Mouse (Mus musculus): ENCODE results near the gene Dhcr7.

DNA sequence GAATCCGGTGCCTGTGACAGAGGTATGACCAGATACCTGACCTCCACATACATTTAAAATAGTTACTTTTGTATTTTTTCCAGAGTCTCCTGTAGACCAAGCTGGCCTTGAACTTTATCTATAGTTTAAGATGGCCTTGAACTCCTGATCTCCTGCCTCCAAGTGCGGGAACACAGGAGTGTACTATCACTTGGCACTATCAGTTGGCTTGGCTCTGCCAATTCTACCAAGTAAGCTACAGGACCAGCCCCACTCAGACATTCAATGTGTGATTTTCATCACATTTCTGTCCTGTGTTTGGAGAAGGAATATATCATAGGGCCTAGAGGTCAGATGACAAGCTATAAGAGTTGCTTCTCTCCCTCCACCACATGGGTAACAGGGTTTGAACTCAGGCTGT, 11.4 kb downstream of the Dhcr7 start:
- TF ChIP-seq USF1 (IDR thresholded peaks at IDR 0.05; ENCODE audit: low read depth) (no peak), POLR2A (IDR thresholded peaks at IDR 0.05; ENCODE audit: insufficient read length, low read depth) (no peak), MAX (IDR thresholded peaks at IDR 0.05; ENCODE audit: low read depth) (no peak), POLR2AphosphoS2 (IDR thresholded peaks at IDR 0.05; ENCODE audit: insufficient read length, low read depth) (no peak), E2F4 (IDR thresholded peaks at IDR 0.05; ENCODE audit: insufficient read depth) (no peak), TCF12 (IDR thresholded peaks at IDR 0.05; ENCODE audit: insufficient read depth, poor library complexity, severe bottlenecking) (no peak), CEBPB (IDR thresholded peaks at IDR 0.05; ENCODE audit: insufficient read depth, poor library complexity, severe bottlenecking) (no peak), MYOD1 (IDR thresholded peaks at IDR 0.05; ENCODE audit: control insufficient read depth in 1 of 3, insufficient read length in 2 of 3, low read depth in 2 of 3) (no peak), MYOG (IDR thresholded peaks at IDR 0.05; ENCODE audit: control insufficient read depth in 1 of 3, insufficient read depth in 1 of 3, insufficient read length in 2 of 3, low read depth in 2 of 3) (no peak), TCF3 (IDR thresholded peaks at IDR 0.05; ENCODE audit: insufficient read length, low read depth) (no peak), REST (IDR thresholded peaks at IDR 0.05; ENCODE audit: insufficient read depth, insufficient read length) (no peak), SRF (IDR thresholded peaks at IDR 0.05; ENCODE audit: control insufficient read depth, insufficient read length, low read depth) (no peak)

All from myocyte (in vitro differentiated cells).